Mouse (Mus musculus) right cerebral cortex, postnatal 10 days (tissue): ENCODE results near the gene Glt28d2.

Source experiments
- DNase-seq, 2 experiments: peaks; one replicate each; pipeline ENCODE4 v3.0.0; 2021; ENCODE audit warnings: low spot score in 2 of 2

The Glt28d2 gene

DNA sequence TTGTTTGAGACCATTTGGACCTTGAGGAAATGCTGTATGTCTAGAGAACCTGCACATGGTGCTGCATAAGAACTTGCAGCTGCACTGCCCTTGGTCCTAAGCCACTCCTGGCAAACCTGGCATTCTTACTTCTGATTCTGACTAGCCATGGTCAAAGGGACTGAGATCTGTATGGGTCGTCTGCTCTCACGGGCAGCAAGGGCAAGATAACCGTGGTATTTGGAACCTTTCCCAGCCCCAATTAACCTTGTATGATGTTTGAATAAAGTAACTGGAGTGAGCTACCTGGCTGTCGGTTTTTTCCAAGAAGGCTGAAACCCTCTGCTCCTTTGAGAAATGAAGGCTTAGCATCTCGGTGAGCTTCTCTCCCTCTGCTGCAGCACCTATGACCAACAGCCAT lies 8.4 kb downstream of the Glt28d2 start:
- no peak for DNase-seq

DNA sequence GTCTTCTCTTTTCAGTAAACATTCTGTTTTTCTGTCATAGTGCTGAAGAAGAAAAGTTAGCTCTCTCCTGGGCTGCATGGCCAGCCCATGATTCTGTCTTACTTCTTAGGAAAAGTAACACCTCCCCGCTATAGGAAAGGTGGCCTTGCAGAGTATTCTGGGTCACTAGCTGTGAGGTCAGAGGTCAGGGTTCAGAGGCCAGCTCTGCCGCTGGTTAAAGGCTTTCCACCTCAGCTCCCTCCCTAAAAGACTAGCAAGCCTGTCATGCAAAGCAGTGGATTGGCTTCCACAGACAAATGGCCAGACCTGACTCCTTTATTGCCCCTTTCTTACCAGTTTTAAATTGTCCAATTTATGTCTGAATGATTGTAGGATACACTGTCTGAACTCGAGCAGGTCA lies 23.3 kb downstream of the Glt28d2 start:
- no peak for DNase-seq

DNA sequence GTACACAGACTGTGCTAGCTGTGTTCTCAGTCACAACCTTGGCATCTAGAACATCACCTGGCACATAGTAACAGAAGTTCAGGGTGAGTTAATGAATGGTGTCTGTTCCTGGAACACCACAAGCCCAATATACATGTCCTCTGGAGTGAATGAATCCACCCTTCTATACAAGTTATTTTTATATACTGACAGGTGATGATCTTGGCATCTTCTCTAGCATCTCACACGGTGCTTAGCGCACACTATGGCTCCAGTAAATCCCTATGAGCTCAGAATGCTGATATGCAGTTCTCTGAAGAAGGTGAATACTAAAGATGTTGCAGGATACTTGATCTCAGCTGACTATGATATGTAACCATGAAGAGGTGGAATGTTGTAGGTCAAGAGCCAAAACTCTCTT lies 24.4 kb downstream of the Glt28d2 start:
- DNase-seq: no peak

DNA sequence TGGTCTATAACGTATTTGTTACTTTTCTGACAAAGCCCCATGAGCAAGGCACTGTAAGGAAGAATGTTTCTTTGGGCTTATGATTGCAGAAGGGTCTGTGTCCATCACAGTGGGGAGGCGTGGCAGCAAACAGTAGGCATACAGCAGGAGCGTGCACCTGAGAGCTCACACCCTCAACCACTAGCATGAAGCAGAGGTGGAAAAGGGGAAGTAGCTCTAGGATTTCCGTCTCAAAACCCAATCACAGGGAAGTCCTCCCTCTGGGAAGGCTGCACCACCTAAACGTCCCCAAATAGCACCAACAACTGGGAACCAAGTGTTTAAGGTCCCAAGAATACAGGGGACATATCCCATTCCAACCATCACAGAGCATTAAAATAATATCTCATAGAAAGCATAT lies 26.3 kb downstream of the Glt28d2 start:
- DNase-seq: no peak

GRCm38 (mm10) chr3:85859311-85859710 lies 28.0 kb downstream of the Glt28d2 start:
- DNase-seq: no peak

GRCm38 (mm10) chr3:85858140-85859135 lies 28.9 kb downstream of the Glt28d2 start:
- no peak for DNase-seq

- no peak for DNase-seq
These were observed 30.2 kb downstream of the Glt28d2 start for GRCm38 (mm10) chr3:85857083-85857482.

- no peak for DNase-seq
These were observed 31.4 kb downstream of the Glt28d2 start for GRCm38 (mm10) chr3:85855947-85856346.

DNA sequence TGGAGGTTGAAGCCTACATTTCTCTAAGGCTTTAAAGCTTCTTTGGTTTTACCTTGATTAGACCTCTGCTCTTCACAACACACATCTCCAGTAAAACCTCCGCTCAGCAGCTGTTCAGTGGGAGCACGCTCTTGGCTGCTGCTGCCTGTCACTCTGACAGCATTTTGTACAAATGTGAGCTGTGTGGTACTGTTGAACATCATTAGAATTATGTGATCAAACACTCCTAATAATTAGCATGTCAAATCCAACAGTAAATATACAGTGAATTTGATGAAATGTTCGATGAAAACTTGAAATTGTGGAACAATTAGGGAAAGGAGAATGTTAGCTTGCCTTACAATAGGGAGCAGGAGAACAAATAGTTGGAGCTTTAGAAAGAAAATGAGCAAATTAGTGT lies 32.3 kb downstream of the Glt28d2 start:
- DNase-seq: peak in 1 of 2 experiments; percentile 30

DNA sequence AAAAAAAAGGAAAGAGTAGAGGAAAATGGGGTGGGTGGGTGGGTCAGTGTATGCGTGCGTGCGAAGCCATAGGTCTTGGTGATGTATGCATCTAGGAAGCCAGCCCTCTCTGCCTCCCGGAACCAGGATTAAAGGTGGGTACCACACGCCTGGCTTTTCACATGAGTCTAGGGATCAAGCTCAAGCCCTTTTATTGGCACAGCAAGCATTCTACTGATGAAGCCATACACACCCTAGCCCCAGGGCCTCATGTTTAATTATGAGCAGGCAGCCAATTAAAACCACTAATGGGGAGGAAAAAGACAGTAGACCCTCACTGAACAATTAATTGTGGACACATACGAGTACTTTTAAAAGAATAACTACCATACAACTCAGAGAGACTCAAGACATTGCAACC lies 33.2 kb downstream of the Glt28d2 start:
- no peak for DNase-seq

DNA sequence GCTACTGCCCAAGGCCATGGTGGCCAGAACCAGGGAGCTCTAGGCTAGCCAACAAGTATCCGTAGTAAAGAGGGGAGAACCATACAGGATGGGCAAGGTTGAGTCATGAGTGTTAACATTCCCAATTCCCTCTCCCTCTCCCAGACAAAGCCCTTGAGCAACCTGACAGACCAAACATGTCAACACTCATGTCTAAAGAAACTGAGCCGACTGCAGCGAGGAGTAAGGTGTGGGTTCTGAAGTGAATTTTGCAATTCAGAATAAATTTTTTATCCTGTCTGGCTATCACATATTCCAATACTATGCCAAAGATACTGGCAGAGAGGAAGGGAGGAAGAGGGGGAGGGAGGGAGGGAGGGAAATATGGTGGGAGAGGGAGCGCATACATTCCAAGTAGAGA lies 33.6 kb downstream of the Glt28d2 start:
- no peak for DNase-seq

GRCm38 (mm10) chr3:85850079-85850478 lies 37.2 kb downstream of the Glt28d2 start:
- no peak for DNase-seq

- peak; percentile 33 to 52 for DNase-seq
These were observed 41.0 kb downstream of the Glt28d2 start for GRCm38 (mm10) chr3:85846316-85846715.

DNA sequence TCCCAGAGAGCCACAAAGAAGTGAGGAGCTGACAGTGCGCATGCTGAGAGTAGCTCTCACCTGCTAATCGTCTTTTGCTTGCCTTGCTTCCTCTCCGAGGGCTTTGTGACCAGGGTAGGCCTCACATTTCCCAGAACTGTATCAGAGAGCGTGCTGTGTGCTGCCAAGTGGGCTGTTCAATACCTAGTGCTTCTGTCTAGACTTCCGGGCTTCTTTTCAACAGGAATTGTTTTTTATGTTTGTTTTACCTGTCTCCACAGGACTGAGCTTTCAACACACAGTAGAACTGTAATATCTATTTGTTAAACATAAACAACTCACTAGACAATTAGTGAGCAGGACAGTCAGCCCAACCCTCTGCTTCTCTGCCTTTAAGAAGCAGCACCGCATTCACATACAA lies 42.0 kb downstream of the Glt28d2 start:
- DNase-seq: no peak

GRCm38 (mm10) chr3:85842881-85843218 lies 44.5 kb downstream of the Glt28d2 start:
- DNase-seq: no peak

GRCm38 (mm10) chr3:85842177-85842880 lies 45.0 kb downstream of the Glt28d2 start:
- no peak for DNase-seq

DNA sequence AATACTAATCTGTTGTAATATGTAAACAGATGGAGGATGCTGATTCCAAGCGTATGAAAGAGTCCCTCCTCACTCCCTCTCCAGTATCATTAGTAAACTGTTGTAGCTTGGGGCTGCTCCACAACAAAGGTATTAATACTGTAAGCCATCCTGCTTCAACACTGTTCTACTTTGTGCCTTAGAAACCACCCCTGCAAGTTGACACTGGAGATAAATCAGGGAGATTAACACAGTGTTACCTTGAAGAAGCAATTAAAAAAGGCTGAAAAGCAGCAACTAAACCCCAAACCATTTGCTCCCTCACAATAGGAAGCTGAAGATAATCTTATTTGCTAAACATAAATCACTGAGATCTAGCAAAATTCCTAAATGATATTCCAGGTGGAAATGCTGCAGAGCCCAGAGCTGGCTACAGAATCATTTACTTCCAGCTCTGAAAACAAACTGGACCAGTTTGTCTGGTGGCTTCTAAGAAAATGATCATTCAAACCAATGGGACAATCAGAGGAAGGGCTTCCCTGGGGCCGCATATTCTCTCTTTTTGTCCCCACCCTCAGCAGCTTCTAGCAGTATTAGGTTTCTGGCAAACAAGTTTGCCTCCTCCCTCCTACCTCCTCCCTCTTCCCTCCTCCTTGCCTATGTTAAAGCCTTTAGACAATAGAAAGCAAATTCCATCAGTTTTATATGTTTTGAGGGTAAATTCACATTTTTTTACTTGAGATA lies 45.7 kb downstream of the Glt28d2 start:
- DNase-seq: no peak

- no peak for DNase-seq
These were observed 53.7 kb downstream of the Glt28d2 start for GRCm38 (mm10) chr3:85833627-85834026.

DNA sequence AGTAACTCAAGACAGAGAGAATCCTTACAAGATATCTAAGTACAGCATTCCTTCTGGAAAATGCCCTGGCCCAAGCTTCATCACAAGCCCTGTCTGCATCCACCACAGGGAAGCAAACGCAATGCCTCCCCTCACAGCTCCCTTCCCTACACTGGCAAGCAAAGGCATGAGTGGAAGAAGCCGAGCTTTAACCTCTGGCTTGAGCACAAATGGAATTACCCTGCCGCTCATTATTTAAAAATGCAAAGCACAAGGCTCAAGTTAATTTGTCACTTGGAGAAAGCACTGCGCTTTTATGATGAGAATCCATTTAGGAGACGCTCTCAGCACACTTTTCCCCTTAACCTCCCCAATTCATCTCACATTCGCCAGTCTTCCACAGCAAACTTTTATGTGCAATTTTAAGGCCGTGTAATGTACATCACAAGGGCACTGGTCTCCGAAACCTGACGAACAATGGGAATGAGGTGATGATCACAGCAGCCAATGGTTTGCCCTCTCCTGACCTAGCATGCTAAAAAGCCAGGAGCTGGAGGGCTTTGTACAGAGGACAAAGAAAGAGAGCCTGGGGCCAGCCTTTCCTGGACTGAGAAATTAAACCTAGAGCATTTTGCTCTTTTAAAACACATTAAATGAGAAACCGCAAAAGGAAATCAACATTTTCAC lies 54.7 kb downstream of the Glt28d2 start:
- no peak for DNase-seq

- DNase-seq: no peak
These were observed 55.5 kb downstream of the Glt28d2 start for GRCm38 (mm10) chr3:85831785-85832184.

- DNase-seq: peak in 1 of 2 experiments; percentile 35
These were observed 58.3 kb downstream of the Glt28d2 start for GRCm38 (mm10) chr3:85829047-85829446.

DNA sequence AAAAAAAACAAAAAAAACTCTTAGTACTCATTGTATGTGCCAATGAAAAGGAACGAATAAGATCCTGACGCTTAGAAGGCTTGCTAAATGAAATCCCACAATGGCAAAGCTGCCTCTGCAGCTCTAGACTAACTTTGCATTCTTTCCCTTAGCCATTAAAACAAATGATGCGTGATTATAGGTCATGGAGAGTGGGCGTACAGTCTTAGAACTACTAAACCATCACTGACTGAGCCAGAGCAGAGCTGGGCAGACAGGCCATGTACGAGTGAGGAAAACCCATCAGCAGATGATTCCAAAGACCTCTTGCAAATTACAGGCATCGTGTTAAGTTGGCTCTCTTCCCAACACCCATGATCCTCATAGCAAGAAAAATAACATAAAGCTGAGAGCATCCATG lies 59.5 kb downstream of the Glt28d2 start:
- DNase-seq: no peak
